Mouse (Mus musculus) embryonic facial prominence, embryonic 15.5 days (tissue): ENCODE data around the gene Morf4l1. TPM values are rescaled to one million over a fixed set of nuclear protein-coding genes. Genes with fewer than 3 reads are reported as not detected.
A peak's percentile ranks its signal among the peaks of the same experiment; 100 is the strongest.
"Not testable (repeated sequence)": the region's sequence is repeated elsewhere in the genome, so short reads cannot be mapped to it uniquely, and the experiment has no call there.

Source experiments
- ATAC-seq: fragments of 200-750 bp; cut with Nextera tagmentation; 2 replicates; pipeline ENCODE4 v1.8.0; 2017; ENCODE audit warnings: low read depth, moderate TSS enrichment; ENCODE audit not compliant: insufficient number of reproducible peaks, low FRiP score, low TSS enrichment
- H3K27ac ChIP-seq: fragments of 300-500 bp; sonication (generic); replicated peaks from 2 replicates; pipeline ENCODE4 v1.5.1; 2015; ENCODE audit warnings: mild to moderate bottlenecking, inconsistent platforms
- H3K27me3 ChIP-seq: fragments of 300-500 bp; sonication (generic); 2 replicates; pipeline ENCODE4 v1.6.1; 2015; ENCODE audit warnings: inconsistent platforms
- H3K36me3 ChIP-seq: fragments of 300-500 bp; sonication (generic); 2 replicates; pipeline ENCODE4 v1.6.1; 2015; ENCODE audit warnings: mild to moderate bottlenecking, inconsistent platforms
- H3K4me1 ChIP-seq: fragments of 300-500 bp; sonication (generic); 2 replicates; pipeline ENCODE4 v1.6.1; 2015; ENCODE audit warnings: inconsistent platforms
- H3K4me2 ChIP-seq: fragments of 300-500 bp; sonication (generic); replicated peaks from 2 replicates; pipeline ENCODE4 v1.6.1; 2015; ENCODE audit warnings: mild to moderate bottlenecking, inconsistent platforms
- H3K4me3 ChIP-seq: fragments of 300-500 bp; sonication (generic); replicated peaks from 2 replicates; pipeline ENCODE4 v1.5.1; 2015; ENCODE audit warnings: mild to moderate bottlenecking, inconsistent platforms
- H3K9ac ChIP-seq: fragments of 300-500 bp; sonication (generic); 2 replicates; pipeline ENCODE4 v1.6.1; 2015; ENCODE audit warnings: inconsistent platforms
- H3K9me3 ChIP-seq: fragments of 300-500 bp; sonication (generic); replicated peaks from 2 replicates; pipeline ENCODE4 v1.6.1; 2016; ENCODE audit warnings: inconsistent platforms
- WGBS: fragments of 180-500 bp; shearing (Covaris S2); methylation state at CpG from one replicate; pipeline ENCODE4 v1.1.7; 2015; 5-methylcytosine and 5-hydroxymethylcytosine counted together
- polyA plus RNA-seq: library from polyadenylated mRNA; unstranded; fragments of >200 nt; fragmentation: Nextera tagmentation; extraction: Ambion mirVana; gene quantifications from 2 replicates; pipeline ENCODE4 v1.2.1, GENCODE M21; 2015

Morf4l1 gene
- polyA plus RNA-seq, 1 experiment from 2014 or later, result 455 TPM

GRCm38 (mm10) chr9:90082992-90083391 lies 31.6 kb downstream of the Morf4l1 start:
- H3K4me3 ChIP-seq, result no peak overlapping the region
- ATAC-seq, result no peak
- H3K4me2 ChIP-seq, result no peak overlapping the region
- no peaks in the 10 kb centered on the region for H3K4me1 ChIP-seq
- H3K9ac ChIP-seq, result no peak overlapping the region
- H3K27ac ChIP-seq, result no peak overlapping the region
- whole genome bisulfite sequencing, result 87% methylated on average over 1 of the region's 1 CpGs
- no peaks in the 10 kb centered on the region for H3K27me3 ChIP-seq
- no peaks in the 10 kb centered on the region for H3K9me3 ChIP-seq
- H3K36me3 ChIP-seq, result peaks cover 16% of the 10 kb centered on the region

- H3K4me3 ChIP-seq, H3K9me3 ChIP-seq, H3K4me2 ChIP-seq, ATAC-seq, H3K27ac ChIP-seq, H3K27me3 ChIP-seq, H3K9ac ChIP-seq, H3K4me1 ChIP-seq: not testable (repeated sequence)
- H3K36me3 ChIP-seq, result peaks cover 11% of the 10 kb centered on the region
- 87% methylated on average over 6 of the region's 6 CpGs for WGBS
These were observed 32.6 kb downstream of the Morf4l1 start for GRCm38 (mm10) chr9:90081961-90082360.

DNA sequence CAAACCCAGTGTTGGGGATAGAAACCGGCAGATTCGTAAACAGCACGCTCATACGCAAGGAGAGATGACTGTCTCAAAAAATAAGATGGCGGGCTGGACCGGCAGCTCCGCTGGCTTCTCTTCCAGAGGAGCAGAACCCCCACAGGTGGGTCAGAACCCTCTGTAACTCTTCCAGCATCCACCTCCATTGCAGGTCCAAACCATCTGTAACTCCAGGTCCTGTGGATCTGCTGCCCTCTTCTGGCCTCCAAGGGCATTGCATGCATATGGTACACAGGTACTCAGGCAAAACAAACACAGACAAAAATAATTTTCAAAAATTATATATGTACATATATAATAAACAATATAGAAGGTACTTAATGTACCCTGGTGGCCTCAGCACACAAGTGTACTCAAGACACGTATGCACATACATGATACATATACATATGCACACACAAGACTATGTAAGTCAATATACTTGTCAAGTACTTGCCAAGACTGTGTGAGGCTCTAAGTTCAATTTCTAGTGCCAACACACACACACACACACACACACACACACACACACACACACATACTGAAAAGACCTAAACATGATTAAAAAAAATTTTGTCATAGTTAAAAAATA lies 37.6 kb downstream of the Morf4l1 start:
- Histone ChIP-seq H3K27me3 (no peaks in the 10 kb centered on the region), H3K36me3 (no peaks in the 10 kb centered on the region), H3K9ac (no peak overlapping the region), H3K27ac (no peak overlapping the region), H3K9me3 (no peaks in the 10 kb centered on the region), H3K4me3 (no peak overlapping the region), H3K4me1 (no peaks in the 10 kb centered on the region), H3K4me2 (no peak overlapping the region)
- 51% methylated on average over 8 of the region's 8 CpGs for WGBS
- ATAC-seq, result no peak

DNA sequence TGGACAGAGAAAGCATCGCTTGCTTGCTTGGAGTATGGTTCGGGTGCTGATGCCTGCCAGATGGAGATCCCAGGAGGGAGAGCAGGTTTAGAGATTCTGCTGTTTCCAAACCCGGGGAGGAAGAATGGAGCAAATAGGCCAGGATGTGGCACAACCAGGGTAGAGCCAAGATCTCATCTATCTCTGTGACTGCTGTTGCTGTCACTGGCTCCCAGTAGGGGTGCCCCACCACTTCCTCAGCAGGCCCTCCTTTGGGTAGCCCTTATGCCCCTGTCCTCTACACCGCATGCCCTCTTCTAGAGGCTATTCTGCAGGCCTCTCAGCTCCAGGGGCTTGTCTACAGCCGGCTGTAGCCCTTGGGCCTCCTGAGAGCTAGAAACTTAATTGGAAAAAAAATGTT lies 38.4 kb downstream of the Morf4l1 start:
- H3K9ac ChIP-seq, result no peak overlapping the region
- WGBS, result 83% methylated on average over 5 of the region's 5 CpGs
- H3K4me3 ChIP-seq, result no peak overlapping the region
- H3K36me3 ChIP-seq, result no peaks in the 10 kb centered on the region
- H3K9me3 ChIP-seq, result no peaks in the 10 kb centered on the region
- no peak for ATAC-seq
- no peaks in the 10 kb centered on the region for H3K27me3 ChIP-seq
- no peak overlapping the region for H3K27ac ChIP-seq
- no peaks in the 10 kb centered on the region for H3K4me1 ChIP-seq
- no peak overlapping the region for H3K4me2 ChIP-seq

DNA sequence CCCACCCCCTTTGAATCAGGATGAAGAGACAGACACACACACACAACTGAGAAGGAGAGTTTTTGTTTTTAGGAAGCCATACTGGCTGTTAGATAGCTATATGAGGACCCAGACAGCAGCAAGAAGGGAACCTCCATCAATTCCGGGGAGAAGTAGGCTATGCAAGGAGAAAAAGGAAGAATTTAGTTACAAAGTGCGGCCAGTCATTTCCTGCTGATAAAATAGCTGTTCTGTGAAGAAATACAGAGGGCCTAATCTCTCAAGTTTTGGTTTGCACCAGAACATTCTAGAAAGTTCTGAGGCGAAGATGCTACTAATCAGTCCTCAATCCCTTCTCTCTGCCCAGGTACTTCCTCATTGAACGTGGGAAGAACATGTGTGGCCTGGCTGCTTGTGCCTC lies 39.2 kb downstream of the Morf4l1 start:
- H3K27me3 ChIP-seq, result no peaks in the 10 kb centered on the region
- no peak for ATAC-seq
- no peak overlapping the region for H3K27ac ChIP-seq
- no peaks in the 10 kb centered on the region for H3K36me3 ChIP-seq
- H3K9me3 ChIP-seq, result no peaks in the 10 kb centered on the region
- no peak overlapping the region for H3K4me3 ChIP-seq
- no peaks in the 10 kb centered on the region for H3K4me1 ChIP-seq
- 74% methylated on average over 4 of the region's 4 CpGs for WGBS
- no peak overlapping the region for H3K4me2 ChIP-seq
- no peak overlapping the region for H3K9ac ChIP-seq

GRCm38 (mm10) chr9:90070174-90070573 lies 44.4 kb downstream of the Morf4l1 start:
- ATAC-seq, result no peak
- H3K9me3 ChIP-seq, result no peaks in the 10 kb centered on the region
- no peak overlapping the region for H3K27ac ChIP-seq
- no peaks in the 10 kb centered on the region for H3K36me3 ChIP-seq
- no peak overlapping the region for H3K4me3 ChIP-seq
- H3K27me3 ChIP-seq, result no peaks in the 10 kb centered on the region
- no peak overlapping the region for H3K9ac ChIP-seq
- 0 out of 2 replicates have a peak, but pooled peaks cover 4% of the 10 kb centered on the region for H3K4me1 ChIP-seq
- WGBS, result 66% methylated on average over 7 of the region's 7 CpGs
- H3K4me2 ChIP-seq, result no peak overlapping the region

DNA sequence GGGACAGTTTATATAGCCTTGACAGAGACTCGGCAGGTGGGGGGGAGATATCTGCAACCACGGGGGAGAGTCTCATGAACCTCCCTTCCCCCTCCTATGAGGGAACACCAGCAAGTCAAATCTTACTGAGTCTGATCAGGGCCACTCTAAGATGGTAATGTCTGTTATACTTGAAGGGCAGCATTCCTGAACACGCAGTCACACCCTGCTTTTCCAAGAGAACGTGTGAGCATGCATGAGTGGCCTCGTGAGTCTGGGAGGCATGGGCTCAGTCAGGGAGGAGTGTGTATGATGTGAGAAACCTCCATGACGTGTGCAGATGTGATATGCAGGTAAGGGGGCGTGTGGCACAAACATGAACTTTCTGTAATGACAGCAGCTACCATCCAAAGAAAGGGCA lies 45.1 kb downstream of the Morf4l1 start:
- Histone ChIP-seq H3K4me1 (0 out of 2 replicates have a peak, but pooled peaks cover 4% of the 10 kb centered on the region), H3K4me2 (no peak overlapping the region), H3K9me3 (no peaks in the 10 kb centered on the region), H3K27me3 (no peaks in the 10 kb centered on the region), H3K4me3 (no peak overlapping the region), H3K36me3 (no peaks in the 10 kb centered on the region), H3K27ac (peak overlapping the region; percentile 13; the same call in 1 of the 2 replicates), H3K9ac (no peak overlapping the region)
- ATAC-seq, result peak; percentile 63; the same call in 1 of the 2 replicates
- WGBS, result 51% methylated on average over 7 of the region's 7 CpGs

GRCm38 (mm10) chr9:90068786-90069185 lies 45.8 kb downstream of the Morf4l1 start:
- Histone ChIP-seq H3K9ac (no peak overlapping the region), H3K27me3 (no peaks in the 10 kb centered on the region), H3K36me3 (no peaks in the 10 kb centered on the region), H3K4me2 (no peak overlapping the region), H3K27ac (peak overlapping the region; percentile 13; the same call in 1 of the 2 replicates), H3K4me3 (no peak overlapping the region), H3K4me1 (0 out of 2 replicates have a peak, but pooled peaks cover 4% of the 10 kb centered on the region), H3K9me3 (no peaks in the 10 kb centered on the region)
- ATAC-seq, result no peak
- WGBS, result 72% methylated on average over 6 of the region's 6 CpGs

- H3K27me3 ChIP-seq, result no peaks in the 10 kb centered on the region
- no peaks in the 10 kb centered on the region for H3K36me3 ChIP-seq
- no peak overlapping the region for H3K9ac ChIP-seq
- H3K4me2 ChIP-seq, result no peak overlapping the region
- no peak overlapping the region for H3K4me3 ChIP-seq
- H3K4me1 ChIP-seq, result 0 out of 2 replicates have a peak, but pooled peaks cover 4% of the 10 kb centered on the region
- no peak overlapping the region for H3K27ac ChIP-seq
- no peak for ATAC-seq
- 69% methylated on average over 2 of the region's 2 CpGs for WGBS
- H3K9me3 ChIP-seq, result no peaks in the 10 kb centered on the region
These were observed 47.2 kb downstream of the Morf4l1 start for GRCm38 (mm10) chr9:90067341-90067740.

DNA sequence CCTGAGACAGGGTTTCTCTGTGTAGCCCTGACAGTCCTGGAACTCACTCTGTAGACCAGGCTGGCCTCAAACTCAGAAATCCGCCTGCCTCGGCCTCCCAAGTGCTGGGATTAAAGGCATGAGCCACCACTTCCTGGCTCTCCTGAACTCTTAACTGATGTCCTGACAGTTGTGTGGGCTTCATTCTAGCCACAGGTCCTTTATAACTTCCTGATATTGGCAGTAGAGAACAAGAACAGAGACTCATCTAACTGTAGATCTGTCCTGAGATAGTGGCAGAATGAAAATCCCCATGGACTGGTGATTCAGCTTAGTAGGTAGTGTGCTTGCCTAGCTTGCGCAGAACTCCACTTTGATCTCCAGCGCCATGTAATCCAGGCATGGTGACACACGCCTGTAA lies 53.6 kb downstream of the Morf4l1 start:
- not testable (repeated sequence) for H3K4me2 ChIP-seq, H3K27me3 ChIP-seq, H3K4me1 ChIP-seq, H3K9ac ChIP-seq, H3K36me3 ChIP-seq, H3K4me3 ChIP-seq, ATAC-seq, H3K27ac ChIP-seq, H3K9me3 ChIP-seq
- WGBS, result 87% methylated on average over 5 of the region's 5 CpGs

DNA sequence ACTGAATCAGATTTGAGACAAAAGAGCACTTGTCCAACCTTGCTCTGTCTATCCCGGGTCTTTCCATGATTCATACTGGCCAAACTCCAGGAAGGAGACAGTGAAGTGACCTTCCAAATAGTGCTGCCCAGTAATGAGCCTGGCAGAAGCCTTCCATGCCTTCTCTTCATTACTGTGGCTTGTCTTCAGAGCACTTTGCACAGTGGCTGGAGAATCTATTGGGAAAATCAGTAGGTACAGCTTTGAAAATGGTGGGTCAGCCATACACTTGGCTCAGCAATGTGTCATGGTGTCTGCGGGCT lies 54.0 kb downstream of the Morf4l1 start:
- Histone ChIP-seq H3K36me3 (no peaks in the 10 kb centered on the region), H3K4me1 (no peaks in the 10 kb centered on the region), H3K9me3 (no peaks in the 10 kb centered on the region), H3K4me3 (no peak overlapping the region), H3K9ac (no peak overlapping the region), H3K4me2 (no peak overlapping the region), H3K27me3 (no peaks in the 10 kb centered on the region), H3K27ac (no peak overlapping the region)
- ATAC-seq, result no peak
- WGBS, result 85% methylated on average over 2 of the region's 2 CpGs

DNA sequence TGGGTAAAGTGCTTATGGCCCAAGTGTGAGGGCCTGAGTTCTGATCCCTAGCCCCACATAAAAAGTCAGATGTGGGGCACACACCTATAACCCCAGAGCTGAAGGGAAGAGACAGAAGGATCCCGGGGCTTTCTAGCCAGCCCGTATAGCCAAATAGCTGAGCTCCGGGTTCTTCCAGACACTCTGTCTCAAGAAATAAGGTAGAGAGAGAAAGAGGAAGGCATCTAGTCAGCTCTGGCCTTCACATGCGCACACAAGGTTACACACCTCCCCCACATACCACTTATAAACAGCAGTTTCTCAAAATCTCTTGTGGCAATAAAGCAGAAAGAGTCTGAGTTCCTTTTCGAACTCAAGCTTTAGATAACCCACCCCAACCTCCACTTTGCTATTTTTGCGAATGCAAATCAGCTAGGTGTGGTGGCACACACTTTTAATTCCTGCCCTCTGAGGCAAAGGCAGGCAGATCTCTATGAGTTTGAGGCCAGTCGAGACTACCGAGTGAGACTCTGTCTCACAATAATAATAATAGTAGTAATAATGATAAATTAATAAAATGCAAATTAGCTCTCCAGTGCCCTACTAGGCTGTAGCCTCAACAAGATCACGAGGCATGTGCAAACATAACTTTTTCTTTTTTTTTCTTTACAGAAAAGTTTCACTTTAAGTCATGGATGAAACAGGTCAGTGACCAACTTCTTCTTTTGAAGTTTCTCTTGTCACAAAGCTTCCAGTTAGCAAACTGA lies 54.6 kb downstream of the Morf4l1 start:
- H3K4me2 ChIP-seq, result no peak overlapping the region
- 79% methylated on average over 9 of the region's 9 CpGs for WGBS

More for the DNA sequence above, 54.6 kb downstream of the Morf4l1 start:
- H3K36me3 ChIP-seq, result no peaks in the 10 kb centered on the region
- no peak overlapping the region for H3K27ac ChIP-seq
- no peak overlapping the region for H3K4me3 ChIP-seq
- ATAC-seq, result no peak
- H3K9ac ChIP-seq, result no peak overlapping the region
- no peaks in the 10 kb centered on the region for H3K4me1 ChIP-seq
- H3K27me3 ChIP-seq, result no peaks in the 10 kb centered on the region
- no peaks in the 10 kb centered on the region for H3K9me3 ChIP-seq
